Mouse (Mus musculus): Measurements from ENCODE around the gene Rbmxl1. TPM values are rescaled to one million over a fixed set of nuclear protein-coding genes. Genes with fewer than 3 reads are reported as not detected.

Rbmxl1 gene
- polyA plus RNA-seq, 1 experiment from 2014 or later, result 192 TPM

DNA sequence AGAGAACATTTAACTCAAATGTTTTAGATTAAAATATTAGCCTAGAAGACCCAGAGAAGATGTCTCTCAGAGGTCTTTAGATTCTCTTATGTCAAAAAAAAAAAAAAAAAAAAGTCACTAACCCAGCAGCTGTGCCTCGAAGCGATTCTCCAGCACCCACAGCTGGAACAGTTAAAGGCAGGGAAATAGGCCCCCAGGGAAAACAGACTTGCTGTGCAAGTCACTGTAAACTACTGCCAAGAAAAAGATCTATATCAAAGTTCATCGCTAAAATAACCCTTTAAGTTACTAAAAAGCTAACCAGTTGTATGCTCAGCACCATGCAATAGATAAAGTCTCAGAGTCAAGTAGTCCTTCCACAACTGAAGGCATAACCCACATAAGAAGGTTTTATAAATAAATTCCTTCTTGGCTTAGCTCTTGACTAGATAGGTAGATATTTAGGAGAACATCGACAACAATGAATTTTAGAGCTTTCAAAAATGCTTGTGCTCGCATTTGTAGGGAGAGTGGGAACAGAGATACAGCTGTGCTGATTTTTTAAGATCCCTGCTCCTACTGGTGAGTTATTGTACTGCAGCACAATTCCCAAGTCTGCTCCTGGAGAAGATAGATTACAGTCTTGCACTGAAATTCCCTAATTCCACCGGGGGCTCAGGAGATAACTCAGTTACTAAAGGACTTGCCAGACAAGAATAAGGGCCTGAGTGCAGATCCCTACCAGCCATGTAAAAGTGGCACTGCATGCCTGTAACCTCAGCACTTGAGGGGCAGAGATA is 31.5 kb downstream of the Rbmxl1 start:
- Histone ChIP-seq H3K4me3 (no peak overlapping the region), H3K4me1 (no peaks in the 10 kb centered on the region)
- 21% methylated on average over 6 of the region's 6 CpGs for WGBS

GRCm38 (mm10) chr8:78467889-78468288 is 40.8 kb downstream of the Rbmxl1 start:
- no peaks in the 10 kb centered on the region for H3K4me1 ChIP-seq
- no peak overlapping the region for H3K4me3 ChIP-seq
- no peak overlapping the region for H3K27ac ChIP-seq
- no peak for ATAC-seq (ENCODE audit: insufficient number of reproducible peaks, low FRiP score, low TSS enrichment, low read depth)
- no peaks in the 10 kb centered on the region for H3K9me3 ChIP-seq
- no peak overlapping the region for H3K9ac ChIP-seq
- 85% methylated on average over 2 of the region's 2 CpGs for WGBS
- no peaks in the 10 kb centered on the region for H3K36me3 ChIP-seq
- H3K27me3 ChIP-seq, result no peaks in the 10 kb centered on the region
- no peak overlapping the region for H3K4me2 ChIP-seq

More for the DNA sequence above, 31.5 kb downstream of the Rbmxl1 start:
- Histone ChIP-seq H3K9ac (no peak overlapping the region), H3K27me3 (no peaks in the 10 kb centered on the region), H3K36me3 (no peaks in the 10 kb centered on the region), H3K9me3 (no peaks in the 10 kb centered on the region), H3K27ac (no peak overlapping the region), H3K4me2 (no peak overlapping the region)
- no peak for ATAC-seq (ENCODE audit: insufficient number of reproducible peaks, low FRiP score, low TSS enrichment, low read depth)

DNA sequence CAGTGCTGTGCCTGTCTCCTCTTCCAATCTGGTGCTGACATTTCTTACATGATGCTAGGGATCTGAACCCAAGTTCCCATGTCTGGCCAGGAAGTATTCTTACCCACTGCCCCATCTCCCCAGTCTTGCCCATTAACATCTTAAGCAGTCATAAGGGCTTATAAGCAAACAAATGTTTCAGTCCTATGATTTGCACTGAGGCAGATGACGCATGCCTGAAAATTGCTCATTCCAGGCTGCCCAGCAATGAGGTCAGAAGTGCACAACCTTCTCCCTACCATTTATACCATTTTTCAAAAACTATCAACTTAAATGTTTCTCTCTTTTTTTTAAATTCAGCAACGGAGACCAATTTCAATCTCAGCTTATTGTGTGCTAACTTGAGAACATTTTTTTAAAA is 44.8 kb downstream of the Rbmxl1 start:
- WGBS, result 79% methylated on average over 2 of the region's 2 CpGs
- Histone ChIP-seq H3K36me3 (no peaks in the 10 kb centered on the region), H3K27ac (no peak overlapping the region), H3K27me3 (no peaks in the 10 kb centered on the region), H3K4me1 (no peaks in the 10 kb centered on the region), H3K4me2 (no peak overlapping the region), H3K4me3 (no peak overlapping the region), H3K9ac (no peak overlapping the region), H3K9me3 (no peaks in the 10 kb centered on the region)
- ATAC-seq (ENCODE audit: insufficient number of reproducible peaks, low FRiP score, low TSS enrichment, low read depth), result no peak

GRCm38 (mm10) chr8:78456441-78456840 is 52.3 kb downstream of the Rbmxl1 start:
- 63% methylated on average over 3 of the region's 3 CpGs for WGBS
- H3K4me2 ChIP-seq, result no peak overlapping the region
- H3K9ac ChIP-seq, result no peak overlapping the region
- no peaks in the 10 kb centered on the region for H3K27me3 ChIP-seq
- no peaks in the 10 kb centered on the region for H3K4me1 ChIP-seq
- no peaks in the 10 kb centered on the region for H3K36me3 ChIP-seq
- ATAC-seq (ENCODE audit: insufficient number of reproducible peaks, low FRiP score, low TSS enrichment, low read depth), result no peak
- H3K27ac ChIP-seq, result no peak overlapping the region
- H3K4me3 ChIP-seq, result no peak overlapping the region
- no peaks in the 10 kb centered on the region for H3K9me3 ChIP-seq

Other genes starting within 250 kb of the Rbmxl1 start
- not detected in 2 replicates for gene Pou4f2, start 72.3 kb downstream of the Rbmxl1 start, polyA plus RNA-seq (2015; fragmentation: Nextera tagmentation; extraction: Ambion mirVana)
- gene Slc10a7, start 448 bp upstream of the Rbmxl1 start, polyA plus RNA-seq (2015; fragmentation: Nextera tagmentation; extraction: Ambion mirVana), result 20.0 and 20.5 TPM in 2 replicates

Data from limb, embryonic 15.5 days (tissue).